Mouse (Mus musculus): ENCODE measurements around the gene Edc3. TPM values are rescaled to one million over a fixed set of nuclear protein-coding genes. Genes with fewer than 3 reads are reported as not detected.
A peak's percentile ranks its signal among the peaks of the same experiment; 100 is the strongest.

The Edc3 gene
- polyA plus RNA-seq, 1 experiment: 12.2 TPM

DNA sequence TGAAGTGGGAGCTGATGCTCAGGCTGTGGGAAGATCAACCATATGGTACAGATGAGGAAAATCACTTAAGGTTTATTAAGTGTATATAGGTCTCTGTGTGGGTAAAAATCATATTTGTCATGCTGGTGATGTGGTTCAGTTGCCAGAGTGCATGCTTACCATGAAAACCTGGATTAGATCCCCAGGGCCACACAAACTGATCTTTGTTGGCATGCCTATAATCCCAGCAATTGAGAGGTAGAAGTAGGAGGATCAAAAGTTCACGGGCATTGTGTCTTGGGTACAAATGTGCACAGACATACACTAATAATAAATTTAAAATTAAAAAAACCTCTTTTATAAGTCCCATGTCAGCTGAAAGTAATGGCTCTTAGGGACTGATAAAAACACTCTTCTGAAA, 14.0 kb downstream of the Edc3 start:
- no peak overlapping the region for H3K27ac ChIP-seq (ENCODE audit: insufficient read depth, low read length)
- no peaks in the 10 kb centered on the region for H3K4me1 ChIP-seq (ENCODE audit: control insufficient read depth, insufficient read depth, low read length)
- TF ChIP-seq POLR2A (IDR thresholded peaks at IDR 0.05; ENCODE audit: extremely low read depth, insufficient read depth, low read length): no peak
- TF ChIP-seq CTCF (IDR thresholded peaks at IDR 0.05; ENCODE audit: extremely low read depth, insufficient read depth, low read length): no peak
- no peak overlapping the region for H3K4me3 ChIP-seq (ENCODE audit: insufficient read depth, low read length)

DNA sequence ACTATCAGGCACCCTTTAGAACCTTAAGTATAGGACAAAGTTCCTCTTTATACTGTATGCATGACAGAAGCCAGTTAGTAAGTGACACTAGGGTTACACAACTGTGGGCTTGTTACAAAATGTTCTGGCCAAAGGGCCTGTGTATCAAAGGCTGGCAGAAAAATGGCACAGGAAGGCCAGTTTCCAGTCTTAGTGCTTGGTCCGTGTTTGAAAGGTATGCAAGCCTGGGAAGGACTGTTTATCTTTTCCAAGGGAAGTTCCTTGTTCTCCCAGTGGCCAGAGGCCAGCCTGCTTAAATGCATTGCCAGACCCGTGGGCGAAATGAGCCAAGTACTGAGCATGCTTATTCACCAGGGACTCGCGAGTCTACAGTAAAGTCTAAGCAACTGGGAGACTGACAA, 15.0 kb downstream of the Edc3 start:
- Histone ChIP-seq H3K27ac (ENCODE audit: insufficient read depth, low read length) (no peak overlapping the region), H3K4me1 (ENCODE audit: control insufficient read depth, insufficient read depth, low read length) (no peaks in the 10 kb centered on the region), H3K4me3 (ENCODE audit: insufficient read depth, low read length) (no peak overlapping the region)
- TF ChIP-seq CTCF (IDR thresholded peaks at IDR 0.05; ENCODE audit: extremely low read depth, insufficient read depth, low read length) (no peak), POLR2A (IDR thresholded peaks at IDR 0.05; ENCODE audit: extremely low read depth, insufficient read depth, low read length) (no peak)

DNA sequence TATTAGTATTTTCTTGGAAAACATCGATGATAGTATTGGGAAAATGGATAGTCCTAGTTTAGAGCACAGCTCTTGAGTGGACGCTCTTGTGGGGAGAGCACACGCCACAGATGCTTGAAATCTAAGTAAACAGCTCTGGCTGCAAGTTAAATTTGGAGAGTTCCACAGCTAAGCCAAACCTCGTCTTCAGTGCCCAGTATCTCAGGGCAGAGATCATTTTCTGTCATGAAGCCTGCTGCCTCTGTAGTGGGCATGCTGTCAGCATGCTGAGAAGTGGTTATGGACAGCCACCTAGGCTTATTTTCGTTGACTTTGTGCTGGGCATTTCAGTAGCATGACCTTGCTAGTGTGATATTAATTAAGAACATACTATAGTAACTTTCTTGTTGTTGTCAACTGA, 15.5 kb downstream of the Edc3 start:
- Histone ChIP-seq H3K4me1 (ENCODE audit: control insufficient read depth, insufficient read depth, low read length) (no peaks in the 10 kb centered on the region), H3K27ac (ENCODE audit: insufficient read depth, low read length) (no peak overlapping the region), H3K4me3 (ENCODE audit: insufficient read depth, low read length) (no peak overlapping the region)
- no peak for TF ChIP-seq CTCF (IDR thresholded peaks at IDR 0.05; ENCODE audit: extremely low read depth, insufficient read depth, low read length)
- no peak for TF ChIP-seq POLR2A (IDR thresholded peaks at IDR 0.05; ENCODE audit: extremely low read depth, insufficient read depth, low read length)

DNA sequence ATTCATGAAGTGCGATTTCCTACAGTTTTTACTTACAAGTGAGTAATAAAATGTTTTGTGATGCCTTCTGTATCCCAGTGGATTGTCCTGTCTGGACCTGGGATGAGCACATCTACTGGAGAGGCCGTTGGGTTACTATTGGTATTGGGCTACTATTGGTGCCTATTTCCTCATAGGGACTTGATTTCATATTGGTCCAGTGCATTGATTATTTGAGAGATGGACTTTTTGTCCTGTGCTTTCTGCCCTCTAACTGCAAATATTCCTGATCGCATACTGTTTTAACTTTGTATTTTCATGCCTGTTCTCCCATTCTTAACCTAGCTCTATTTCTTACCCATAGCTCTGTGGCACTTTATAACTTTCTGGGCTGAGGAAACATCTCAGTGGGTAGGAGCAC, 16.4 kb downstream of the Edc3 start:
- TF ChIP-seq CTCF (IDR thresholded peaks at IDR 0.05; ENCODE audit: extremely low read depth, insufficient read depth, low read length) (no peak), POLR2A (IDR thresholded peaks at IDR 0.05; ENCODE audit: extremely low read depth, insufficient read depth, low read length) (no peak)
- H3K4me1 ChIP-seq (ENCODE audit: control insufficient read depth, insufficient read depth, low read length): no peaks in the 10 kb centered on the region; the same call in 1 of the 2 replicates
- no peak overlapping the region for H3K27ac ChIP-seq (ENCODE audit: insufficient read depth, low read length)
- H3K4me3 ChIP-seq (ENCODE audit: insufficient read depth, low read length): no peak overlapping the region

DNA sequence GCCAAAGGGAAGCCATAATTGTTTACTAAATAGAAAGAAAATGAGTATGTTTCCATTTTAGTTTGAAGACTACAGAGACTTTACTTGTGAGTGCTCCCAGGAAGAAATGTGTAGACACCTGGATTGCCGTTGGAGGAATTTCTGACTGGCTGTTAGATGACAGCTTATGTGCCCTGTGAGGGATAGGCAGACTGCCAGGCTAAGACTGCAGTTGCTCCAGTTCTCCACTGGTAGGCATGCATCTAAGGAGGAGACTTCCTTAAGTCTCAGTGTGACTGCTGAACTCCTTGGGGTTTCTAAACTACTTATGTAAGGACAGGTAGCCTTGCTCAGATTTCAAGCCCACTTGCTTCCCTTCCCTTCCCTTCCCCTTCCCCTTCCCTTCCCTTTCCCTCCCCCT, 20.0 kb downstream of the Edc3 start:
- TF ChIP-seq CTCF (IDR thresholded peaks at IDR 0.05; ENCODE audit: extremely low read depth, insufficient read depth, low read length) (peak; percentile 31; the same call in 1 of the 2 replicates), POLR2A (IDR thresholded peaks at IDR 0.05; ENCODE audit: extremely low read depth, insufficient read depth, low read length) (no peak)
- Histone ChIP-seq H3K27ac (ENCODE audit: insufficient read depth, low read length) (no peak overlapping the region), H3K4me3 (ENCODE audit: insufficient read depth, low read length) (no peak overlapping the region), H3K4me1 (ENCODE audit: control insufficient read depth, insufficient read depth, low read length) (no peaks in the 10 kb centered on the region; the same call in 1 of the 2 replicates)

DNA sequence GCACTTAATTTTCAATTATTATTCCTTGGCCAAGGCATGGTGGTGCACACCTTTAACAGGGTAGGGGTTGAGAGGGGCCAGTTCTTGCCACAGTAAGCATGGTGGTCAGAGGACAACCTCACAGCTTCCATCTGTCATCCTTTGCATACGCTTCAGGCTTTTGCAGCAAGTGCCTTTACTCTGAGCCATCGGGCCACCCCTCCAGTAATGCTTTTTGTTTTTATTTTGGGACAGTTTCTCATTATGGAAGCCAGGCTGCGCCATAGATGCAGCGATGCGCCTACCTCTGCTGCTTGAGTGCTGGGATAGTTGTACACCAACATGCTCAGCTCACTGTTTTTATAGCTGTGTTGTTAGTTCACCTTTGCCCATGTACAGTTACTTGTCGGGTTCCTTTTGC, 25.3 kb downstream of the Edc3 start:
- Histone ChIP-seq H3K4me3 (ENCODE audit: insufficient read depth, low read length) (no peak overlapping the region), H3K4me1 (ENCODE audit: control insufficient read depth, insufficient read depth, low read length) (no peaks in the 10 kb centered on the region; the same call in 1 of the 2 replicates), H3K27ac (ENCODE audit: insufficient read depth, low read length) (no peak overlapping the region)
- TF ChIP-seq POLR2A (IDR thresholded peaks at IDR 0.05; ENCODE audit: extremely low read depth, insufficient read depth, low read length) (no peak), CTCF (IDR thresholded peaks at IDR 0.05; ENCODE audit: extremely low read depth, insufficient read depth, low read length) (no peak)

DNA sequence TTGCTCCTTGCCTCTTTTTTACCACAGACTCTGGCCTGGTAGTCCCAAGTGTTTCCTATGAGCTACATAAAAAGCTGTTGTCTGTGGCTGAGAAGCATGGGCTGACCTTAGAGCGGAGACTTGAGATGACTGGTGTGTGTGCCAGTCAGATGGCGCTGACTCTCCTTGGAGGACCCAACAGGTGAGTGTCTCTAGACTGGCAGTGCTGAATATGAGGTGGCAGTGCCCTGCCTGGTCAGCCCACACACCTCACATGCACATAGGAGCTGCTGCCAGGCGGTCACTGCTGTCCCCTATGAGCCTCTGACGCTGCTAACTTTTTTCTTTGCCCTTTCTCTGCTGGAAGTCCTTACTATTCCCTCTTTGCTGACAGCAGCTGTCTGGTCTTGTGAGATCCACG, 31.5 kb downstream of the Edc3 start:
- Histone ChIP-seq H3K4me3 (ENCODE audit: insufficient read depth, low read length) (no peak overlapping the region), H3K4me1 (ENCODE audit: control insufficient read depth, insufficient read depth, low read length) (no peaks in the 10 kb centered on the region), H3K27ac (ENCODE audit: insufficient read depth, low read length) (no peak overlapping the region)
- no peak for TF ChIP-seq CTCF (IDR thresholded peaks at IDR 0.05; ENCODE audit: extremely low read depth, insufficient read depth, low read length)
- no peak for TF ChIP-seq POLR2A (IDR thresholded peaks at IDR 0.05; ENCODE audit: extremely low read depth, insufficient read depth, low read length)

DNA sequence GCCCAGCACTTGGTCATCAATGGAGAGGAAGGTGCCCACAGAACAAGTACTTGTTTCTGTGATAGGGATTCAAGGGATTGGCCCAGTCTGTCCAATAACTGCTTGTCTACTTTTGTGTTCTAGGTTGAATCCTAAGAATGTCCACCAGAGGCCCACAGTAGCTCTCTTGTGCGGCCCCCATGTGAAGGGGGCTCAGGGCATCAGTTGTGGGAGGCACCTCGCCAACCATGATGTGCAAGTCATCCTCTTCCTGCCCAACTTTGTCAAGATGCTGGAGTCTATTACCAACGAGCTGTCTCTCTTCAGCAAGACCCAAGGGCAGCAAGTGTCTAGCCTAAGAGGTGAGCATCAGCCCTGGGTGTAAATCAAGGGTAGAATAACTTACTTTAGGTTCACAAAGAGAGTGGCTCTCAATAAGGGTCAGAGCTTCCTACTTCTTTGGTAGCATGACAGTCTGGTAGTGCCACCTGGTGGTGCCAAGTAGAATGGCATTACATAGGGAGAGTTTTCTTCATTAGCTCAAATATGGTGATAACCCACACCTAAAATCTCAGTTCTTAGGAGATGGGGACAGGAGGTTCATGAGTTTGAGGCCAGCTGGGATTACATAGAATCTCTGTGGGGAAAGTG, 36.2 kb downstream of the Edc3 start:
- TF ChIP-seq CTCF (IDR thresholded peaks at IDR 0.05; ENCODE audit: extremely low read depth, insufficient read depth, low read length) (peak; percentile 81), POLR2A (IDR thresholded peaks at IDR 0.05; ENCODE audit: extremely low read depth, insufficient read depth, low read length) (no peak)
- H3K27ac ChIP-seq (ENCODE audit: insufficient read depth, low read length): no peak overlapping the region
- H3K4me3 ChIP-seq (ENCODE audit: insufficient read depth, low read length): no peak overlapping the region
- no peaks in the 10 kb centered on the region for H3K4me1 ChIP-seq (ENCODE audit: control insufficient read depth, insufficient read depth, low read length)

DNA sequence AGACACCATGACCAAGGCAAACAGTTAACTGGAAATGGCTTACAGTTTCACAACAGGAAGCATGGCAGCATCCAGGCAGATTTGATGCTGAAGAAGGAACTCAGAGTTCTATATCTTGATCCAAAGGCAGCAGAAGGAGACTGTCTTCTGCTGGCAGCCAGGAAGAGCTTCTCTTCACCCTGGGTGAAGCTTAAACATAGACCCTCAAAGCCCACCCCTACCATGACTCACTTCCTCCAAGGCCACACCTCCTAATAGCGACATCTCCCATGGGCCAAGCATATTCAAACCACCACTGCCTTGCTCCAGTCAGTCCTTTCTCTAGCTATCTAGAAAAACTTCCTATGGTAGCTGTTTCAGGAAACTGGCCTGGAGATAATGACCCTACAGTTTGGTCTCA, 38.7 kb downstream of the Edc3 start:
- H3K4me3 ChIP-seq (ENCODE audit: insufficient read depth, low read length): no peak overlapping the region
- no peaks in the 10 kb centered on the region for H3K4me1 ChIP-seq (ENCODE audit: control insufficient read depth, insufficient read depth, low read length)
- TF ChIP-seq CTCF (IDR thresholded peaks at IDR 0.05; ENCODE audit: extremely low read depth, insufficient read depth, low read length) (no peak), POLR2A (IDR thresholded peaks at IDR 0.05; ENCODE audit: extremely low read depth, insufficient read depth, low read length) (no peak)
- no peak overlapping the region for H3K27ac ChIP-seq (ENCODE audit: insufficient read depth, low read length)

DNA sequence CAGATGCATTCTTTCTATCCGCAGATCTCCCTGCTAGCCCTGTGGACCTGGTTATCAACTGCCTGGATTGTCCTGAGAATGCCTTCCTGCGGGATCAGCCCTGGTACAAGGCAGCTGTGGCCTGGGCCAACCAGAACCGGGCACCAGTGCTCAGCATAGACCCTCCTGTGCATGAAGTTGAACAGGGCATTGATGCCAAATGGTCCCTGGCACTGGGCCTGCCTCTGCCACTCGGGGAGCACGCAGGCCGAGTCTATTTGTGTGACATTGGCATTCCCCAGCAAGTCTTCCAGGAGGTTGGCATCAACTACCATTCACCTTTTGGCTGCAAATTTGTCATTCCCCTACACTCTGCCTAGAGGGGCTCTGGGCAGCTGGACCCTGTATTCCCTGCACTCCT, 39.8 kb downstream of the Edc3 start:
- no peak for TF ChIP-seq CTCF (IDR thresholded peaks at IDR 0.05; ENCODE audit: extremely low read depth, insufficient read depth, low read length)
- TF ChIP-seq POLR2A (IDR thresholded peaks at IDR 0.05; ENCODE audit: extremely low read depth, insufficient read depth, low read length): no peak
- Histone ChIP-seq H3K27ac (ENCODE audit: insufficient read depth, low read length) (no peak overlapping the region), H3K4me3 (ENCODE audit: insufficient read depth, low read length) (no peak overlapping the region), H3K4me1 (ENCODE audit: control insufficient read depth, insufficient read depth, low read length) (no peaks in the 10 kb centered on the region)
